In the genomic region with DNA sequence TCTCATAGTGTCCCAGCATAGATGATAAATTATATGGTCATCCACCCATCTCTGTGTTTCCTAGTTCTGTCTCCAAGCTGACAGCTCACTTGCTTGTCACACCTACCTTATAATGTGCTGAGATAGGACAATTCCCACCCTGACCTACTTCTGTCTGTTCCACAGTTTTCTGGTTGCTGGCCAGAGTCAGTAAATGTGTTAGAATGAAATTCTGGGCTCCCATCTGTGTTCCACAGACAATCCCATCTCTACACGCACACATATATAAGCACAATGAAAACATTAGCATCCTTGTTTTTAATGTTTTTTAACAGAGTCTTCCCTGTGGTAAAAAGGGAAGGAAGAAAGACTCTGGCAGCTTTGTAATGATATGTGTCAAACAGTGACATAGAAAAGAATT, we compare ENCODE assay signal across 20 mouse cellular contexts.
DNase-seq lines count a peak whose midpoint lies in the region; ATAC-seq lines count a peak whose summit lies in the region.
"Had no signal": no experiment of that assay in that cellular context is flagged by ENCODE, and none has a peak within 500 bp of the region (broad histone marks: within the 10 kb centered on the region; RNA-seq: fewer than 3 reads in every experiment).

No protein-coding gene starts in this region.

- peak; percentile 35 for DNase-seq in forebrain, embryonic 14.5 days (ENCODE audit: low spot score)
- DNase-seq in right cerebral cortex, adult 18-20 months = peak; percentile 31
- DNase-seq in right cerebral cortex, postnatal 4 days = no peak
- peak; percentile 12 to 15 for DNase-seq in layer of hippocampus, adult 8-10 months (ENCODE audit: low spot score in 2 of 2)
- peak; percentile 22 for DNase-seq in telencephalon, adult 2 months (ENCODE audit: low read depth, low spot score)
- DNase-seq in cerebellum, adult 8-10 months = no peak
- DNase-seq: B cell, adult 2 months; gastrocnemius, postnatal 25 days; heart, adult 2 months; heart, postnatal 36 days; kidney, adult 9 months; kidney, postnatal 25 days; lung, adult 2 months had no signal

- WGBS in forebrain, embryonic 14.5 days = 68% methylated on average over 1 of the region's 1 CpGs
- WGBS in forebrain, embryonic 12.5 days = 88% methylated on average over 1 of the region's 1 CpGs

- H3K4me3 ChIP-seq in forebrain, embryonic 14.5 days (ENCODE audit: low read depth, low read length) = no peak overlapping the region
- no peak overlapping the region for H3K4me3 ChIP-seq in forebrain, embryonic 12.5 days (replicated peaks)
- H3K4me3 ChIP-seq: heart, adult 2 months; hindbrain, embryonic 15.5 days; intestine, embryonic 15.5 days; limb, embryonic 12.5 days; liver, embryonic 12.5 days; neural tube, embryonic 15.5 days had no signal

- no peaks in the 10 kb centered on the region for H3K36me3 ChIP-seq in forebrain, embryonic 14.5 days (ENCODE audit: control insufficient read depth, insufficient read depth, low read length)
- no peaks in the 10 kb centered on the region for H3K36me3 ChIP-seq in forebrain, embryonic 12.5 days (replicated peaks)
- H3K36me3 ChIP-seq: hindbrain, embryonic 15.5 days; intestine, embryonic 15.5 days; limb, embryonic 12.5 days; liver, embryonic 12.5 days; neural tube, embryonic 15.5 days had no signal

- no peak for ATAC-seq in forebrain, embryonic 14.5 days
- no peak for ATAC-seq in forebrain, embryonic 12.5 days (ENCODE audit: low FRiP score)
- ATAC-seq: liver, embryonic 12.5 days; midbrain, embryonic 16.5 days had no signal

- peaks cover 5% of the 10 kb centered on the region for H3K4me1 ChIP-seq in forebrain, embryonic 14.5 days (ENCODE audit: control insufficient read depth, insufficient read depth, low read length)
- no peaks in the 10 kb centered on the region for H3K4me1 ChIP-seq in forebrain, embryonic 12.5 days
- H3K4me1 ChIP-seq: hindbrain, embryonic 15.5 days; intestine, embryonic 15.5 days; limb, embryonic 12.5 days; liver, embryonic 12.5 days; neural tube, embryonic 15.5 days had no signal

- H3K27me3 ChIP-seq in forebrain, embryonic 14.5 days (replicated peaks; ENCODE audit: control insufficient read depth, insufficient read depth, low read length) = no peaks in the 10 kb centered on the region
- H3K27me3 ChIP-seq in forebrain, embryonic 12.5 days = no peaks in the 10 kb centered on the region
- H3K27me3 ChIP-seq: hindbrain, embryonic 15.5 days; intestine, embryonic 15.5 days; limb, embryonic 12.5 days; liver, embryonic 12.5 days; neural tube, embryonic 15.5 days had no signal

- H3K27ac ChIP-seq in forebrain, embryonic 14.5 days (ENCODE audit: low read depth, low read length) = peak overlapping the region; percentile 21; the same call in 1 of the 2 replicates
- no peak overlapping the region for H3K27ac ChIP-seq in forebrain, embryonic 12.5 days
- H3K27ac ChIP-seq: heart, adult 2 months; hindbrain, embryonic 15.5 days; intestine, embryonic 15.5 days; limb, embryonic 12.5 days; liver, embryonic 12.5 days; neural tube, embryonic 15.5 days had no signal

- H3K4me2 ChIP-seq in forebrain, embryonic 14.5 days (ENCODE audit: low read length) = no peak overlapping the region
- no peak overlapping the region for H3K4me2 ChIP-seq in forebrain, embryonic 12.5 days
- H3K4me2 ChIP-seq: hindbrain, embryonic 15.5 days; intestine, embryonic 15.5 days; limb, embryonic 12.5 days; liver, embryonic 12.5 days; neural tube, embryonic 15.5 days had no signal

- no peak overlapping the region for H3K9ac ChIP-seq in forebrain, embryonic 14.5 days (ENCODE audit: low read length)
- H3K9ac ChIP-seq in forebrain, embryonic 12.5 days = no peak overlapping the region
- H3K9ac ChIP-seq: hindbrain, embryonic 15.5 days; intestine, embryonic 15.5 days; limb, embryonic 12.5 days; liver, embryonic 12.5 days; neural tube, embryonic 15.5 days had no signal

- H3K9me3 ChIP-seq in forebrain, embryonic 14.5 days (replicated peaks; ENCODE audit: control insufficient read depth, low read length) = no peaks in the 10 kb centered on the region
- H3K9me3 ChIP-seq in forebrain, embryonic 12.5 days = no peaks in the 10 kb centered on the region
- H3K9me3 ChIP-seq: hindbrain, embryonic 15.5 days; intestine, embryonic 15.5 days; limb, embryonic 12.5 days; liver, embryonic 12.5 days; neural tube, embryonic 15.5 days had no signal

Comparison
In these comparisons a context has a peak if more than half of its experiments do, and no peak if none do; other contexts are left out.
1. DNase-seq: peak in forebrain, embryonic 14.5 days (single experiment), right cerebral cortex, adult 18-20 months (single experiment), layer of hippocampus, adult 8-10 months (2 of 2) and telencephalon, adult 2 months (single experiment); none in right cerebral cortex, postnatal 4 days (single experiment) and cerebellum, adult 8-10 months (single experiment).